Mouse (Mus musculus): ENCODE results near the gene Alg14.

Alg14 gene

DNA sequence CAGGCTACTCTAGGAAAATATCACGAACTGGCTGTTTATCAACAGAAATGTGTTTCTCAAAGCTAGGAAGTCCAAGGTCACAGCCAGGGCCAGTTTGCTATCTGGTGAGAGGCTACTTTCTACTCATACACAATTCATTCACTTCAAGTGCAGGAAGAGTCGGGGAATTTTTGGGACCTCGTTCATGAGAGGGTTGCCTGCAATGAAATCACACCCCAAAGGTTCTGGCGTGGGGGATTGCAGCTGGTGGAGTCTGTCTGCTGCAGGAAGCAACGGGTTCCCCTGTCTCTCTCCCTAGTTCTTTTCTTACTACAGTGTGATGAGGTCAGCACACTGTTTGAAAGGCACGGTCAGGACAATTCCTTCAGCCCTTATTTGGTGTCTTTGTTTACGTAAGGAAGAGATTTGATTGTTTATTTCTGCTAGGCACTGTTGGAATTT is 48.8 kb downstream of the Alg14 start:
- DNase-seq, result no peak

DNA sequence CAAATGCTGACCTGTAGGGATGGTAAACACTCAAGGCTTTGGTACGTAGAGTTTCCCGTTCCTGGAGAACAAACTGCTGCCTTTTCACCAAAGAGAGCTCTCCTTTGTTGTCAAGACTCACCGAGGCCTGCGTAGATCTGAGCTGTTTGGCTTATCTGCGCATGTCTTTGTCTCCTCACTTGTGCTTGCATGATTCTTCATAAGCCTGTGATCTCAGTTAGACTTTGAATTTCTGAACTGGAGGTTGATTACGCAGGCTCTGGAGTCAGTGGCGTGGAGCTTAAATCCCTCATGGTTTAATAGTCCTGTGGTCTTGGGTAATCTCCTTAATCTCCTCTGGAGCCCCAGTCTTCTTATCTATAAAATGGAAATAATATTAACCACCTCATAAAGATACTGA is 51.7 kb downstream of the Alg14 start:
- no peak for DNase-seq

DNA sequence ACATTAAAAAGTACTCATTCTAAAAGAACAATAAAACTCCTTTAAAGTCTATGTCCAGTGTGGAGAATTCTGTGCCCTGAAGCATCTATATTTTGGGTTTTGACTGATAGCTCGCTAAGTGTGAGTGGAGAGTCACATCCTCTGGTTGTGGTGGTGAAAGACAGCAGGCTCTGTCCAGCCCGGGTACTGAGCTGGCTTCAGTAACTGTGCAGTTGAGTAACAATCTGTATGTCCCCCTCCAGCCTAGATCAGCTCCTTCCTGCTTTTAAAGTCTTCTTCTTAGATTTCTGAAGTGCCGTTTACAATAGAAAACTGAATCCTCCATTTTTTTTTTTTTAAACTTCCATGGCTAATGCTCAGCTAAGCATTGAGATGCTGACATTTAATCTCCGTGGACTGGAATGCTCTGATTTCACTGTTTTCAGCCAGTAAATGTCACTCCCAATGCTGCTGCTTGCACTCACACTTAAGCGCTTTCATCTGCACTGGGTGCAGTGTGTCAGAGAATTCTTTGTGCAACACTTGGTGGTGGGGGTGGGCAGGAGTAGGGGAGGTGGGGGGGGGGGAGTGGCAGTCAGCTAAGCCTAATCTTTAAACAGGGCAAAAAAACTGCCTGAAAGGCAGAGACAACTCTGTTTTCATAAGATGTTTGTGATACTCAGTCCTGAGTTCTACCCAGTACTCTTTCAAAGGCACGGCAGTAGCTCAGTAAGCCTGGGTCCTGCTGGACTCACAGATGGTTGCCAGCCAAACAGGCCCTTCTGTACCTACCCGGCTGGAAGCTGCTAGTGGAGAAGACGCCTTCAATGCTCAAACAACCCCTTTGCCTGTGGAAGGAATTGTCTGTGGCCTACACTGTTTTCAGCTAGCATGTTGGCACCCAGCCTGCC is 52.7 kb downstream of the Alg14 start:
- DNase-seq, result peak in 1 of 2 experiments; percentile 45

DNA sequence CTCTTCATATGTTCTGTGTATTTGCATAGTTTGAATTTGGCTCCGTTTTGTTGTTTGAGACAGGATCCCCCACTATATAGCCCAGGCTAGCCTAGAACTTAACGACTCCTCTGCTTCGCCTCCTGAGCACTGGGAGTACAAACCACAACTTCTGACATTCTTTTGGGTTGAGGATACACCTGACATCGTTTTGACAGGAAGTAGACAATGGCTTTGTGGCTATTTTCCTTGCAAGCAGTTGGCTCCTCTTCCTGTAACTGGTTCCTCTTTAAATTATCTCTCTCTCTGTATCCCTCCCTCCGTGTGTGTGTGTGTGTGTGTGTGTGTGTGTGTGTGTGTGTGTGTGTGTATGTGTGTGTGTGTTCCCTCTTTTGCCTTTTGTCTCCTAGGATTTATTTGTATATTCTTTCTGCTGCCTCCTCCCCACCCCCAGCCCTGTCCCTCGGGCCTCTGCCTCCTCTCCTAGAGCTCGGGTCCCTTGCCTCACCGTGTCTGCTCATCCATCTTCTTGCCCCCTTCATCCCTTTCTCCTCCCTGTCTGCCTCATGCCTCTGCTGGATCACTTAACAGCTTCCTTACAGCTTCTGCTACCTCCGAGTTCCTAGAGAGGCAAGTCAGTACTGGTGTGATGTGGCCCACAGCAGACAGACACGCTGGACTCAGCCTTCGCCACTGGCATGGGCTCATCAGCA is 53.5 kb downstream of the Alg14 start:
- DNase-seq, result peak; percentile 52 to 63

DNA sequence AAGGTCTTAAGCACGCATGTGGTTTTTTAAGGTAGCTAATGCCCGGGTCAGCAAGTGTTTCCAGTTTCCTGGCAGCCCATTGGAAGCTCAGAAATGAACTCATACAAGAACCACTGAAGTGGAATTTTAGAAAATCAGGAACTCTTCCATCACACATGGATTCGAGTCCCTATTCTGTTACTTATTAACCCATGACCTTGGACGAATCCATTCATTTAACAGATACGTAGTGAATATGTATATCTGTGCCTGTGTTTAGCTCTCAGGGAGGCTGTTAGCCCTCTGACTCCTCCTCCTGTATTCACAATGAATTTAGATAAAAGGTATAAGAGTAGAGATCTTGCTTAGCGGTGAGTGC is 54.0 kb downstream of the Alg14 start:
- DNase-seq, result no peak

DNA sequence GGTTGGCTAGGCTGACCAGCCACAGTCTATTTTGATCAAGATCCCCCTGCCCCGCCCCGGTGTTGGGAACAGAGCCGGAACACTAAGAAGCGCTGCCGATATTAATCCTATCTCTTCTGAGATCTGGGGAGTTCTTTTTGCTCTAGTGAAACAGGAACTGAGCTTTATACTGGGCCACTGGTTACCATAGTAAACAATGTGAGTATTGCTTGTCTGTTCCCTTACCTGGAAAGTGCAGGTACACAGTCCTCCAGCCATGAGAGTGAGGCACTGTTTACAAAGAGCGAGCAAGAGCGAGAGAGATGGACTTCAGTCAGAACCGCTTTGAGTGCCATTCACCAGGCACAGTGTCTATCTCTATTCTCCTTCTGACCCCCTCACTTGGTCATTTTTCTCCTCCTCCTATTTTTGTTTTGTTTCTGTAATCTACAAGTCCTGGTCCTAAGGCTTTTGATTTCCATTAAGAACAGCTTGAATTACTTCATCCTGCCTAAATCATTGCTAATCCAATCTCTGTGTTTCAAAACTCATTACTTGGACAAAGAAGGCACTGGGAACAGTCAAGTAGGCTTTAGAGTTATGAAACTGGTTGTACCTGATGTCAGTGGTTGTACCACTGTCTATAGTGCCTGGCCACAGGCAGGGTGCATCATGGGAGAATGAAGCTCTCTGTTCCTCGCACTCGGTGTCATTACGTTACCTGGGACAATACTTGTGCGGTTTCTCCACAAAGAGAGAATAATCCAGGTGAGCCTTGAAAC is 55.1 kb downstream of the Alg14 start:
- DNase-seq, result peak in 1 of 2 experiments; percentile 25

DNA sequence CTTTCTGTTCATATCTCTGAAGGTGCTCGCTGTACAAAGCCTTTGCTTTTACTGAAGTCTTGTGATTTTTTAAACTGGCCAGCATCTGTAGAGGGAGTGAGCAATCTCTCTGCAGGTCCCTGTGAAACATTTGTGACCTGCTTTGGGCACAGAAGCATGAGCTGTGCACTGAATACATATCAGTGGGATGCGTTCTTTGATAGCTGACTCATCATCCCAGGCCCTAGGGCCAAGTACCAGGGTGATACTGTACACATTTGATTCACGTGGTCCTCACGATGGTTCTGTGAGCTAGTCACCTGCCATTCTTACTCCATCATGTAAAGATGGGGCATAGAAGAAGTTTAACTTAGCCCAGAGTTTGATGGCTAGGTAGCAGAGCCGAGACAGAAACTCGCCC is 57.2 kb downstream of the Alg14 start:
- no peak for DNase-seq

DNA sequence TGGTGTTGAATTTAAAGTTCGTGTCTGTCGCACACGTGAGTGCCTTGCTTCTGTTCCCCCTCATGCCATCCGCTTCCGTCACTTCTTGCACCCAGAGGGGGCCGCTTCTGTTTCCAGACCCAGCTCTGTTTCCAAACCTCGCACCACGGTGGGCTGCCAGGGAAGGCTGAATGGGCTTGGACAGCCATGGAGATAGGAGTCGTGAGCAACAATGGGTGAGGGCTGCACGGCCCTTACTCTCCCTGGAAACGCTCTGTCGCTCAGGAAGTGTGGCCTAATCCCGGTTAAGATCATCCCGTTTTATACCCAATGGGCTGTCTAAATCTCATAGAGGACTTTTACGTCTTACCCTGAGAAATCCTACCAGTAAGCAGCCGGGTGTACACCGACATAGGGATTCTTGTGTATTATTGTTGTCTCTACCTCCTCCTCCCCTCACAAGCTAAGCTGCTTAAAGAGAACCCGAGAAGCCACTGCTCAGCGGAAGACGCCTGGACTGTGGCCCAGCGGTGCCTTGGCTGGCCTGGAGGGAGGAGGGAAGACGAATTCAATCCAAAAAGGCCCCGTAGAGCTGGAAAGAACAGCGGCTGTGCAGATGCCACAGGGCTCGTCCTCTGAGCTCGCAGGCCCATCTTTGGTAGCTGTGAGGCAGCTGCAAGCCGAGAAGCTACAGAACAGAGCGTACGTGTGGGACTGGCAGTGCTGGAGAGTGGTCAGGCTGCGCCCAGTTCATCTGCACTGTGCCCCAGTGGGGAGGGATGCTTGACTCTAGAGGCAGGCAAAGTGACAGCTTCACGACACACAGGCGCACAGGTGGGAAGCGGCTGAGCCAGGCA is 58.0 kb downstream of the Alg14 start:
- no peak for DNase-seq

DNA sequence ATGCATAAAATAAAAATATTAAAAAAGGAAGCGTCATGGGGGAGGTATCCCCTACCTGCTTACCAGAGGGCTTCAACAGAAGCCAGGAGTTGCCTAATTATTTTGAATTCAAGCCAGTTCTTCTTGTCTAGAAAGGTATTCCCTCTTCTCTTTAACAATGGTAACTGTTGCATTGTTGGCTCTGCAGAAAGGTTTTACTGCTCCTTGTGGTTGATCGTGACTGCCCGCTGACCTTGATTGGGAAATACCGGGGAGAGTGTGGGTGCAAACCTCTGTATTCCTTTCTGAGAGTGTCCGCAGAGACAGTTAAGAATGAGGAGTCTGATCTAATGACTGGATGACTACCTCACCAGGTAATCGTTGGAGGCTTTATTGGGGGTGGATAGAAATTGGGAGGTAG is 59.7 kb downstream of the Alg14 start:
- DNase-seq, result no peak

DNA sequence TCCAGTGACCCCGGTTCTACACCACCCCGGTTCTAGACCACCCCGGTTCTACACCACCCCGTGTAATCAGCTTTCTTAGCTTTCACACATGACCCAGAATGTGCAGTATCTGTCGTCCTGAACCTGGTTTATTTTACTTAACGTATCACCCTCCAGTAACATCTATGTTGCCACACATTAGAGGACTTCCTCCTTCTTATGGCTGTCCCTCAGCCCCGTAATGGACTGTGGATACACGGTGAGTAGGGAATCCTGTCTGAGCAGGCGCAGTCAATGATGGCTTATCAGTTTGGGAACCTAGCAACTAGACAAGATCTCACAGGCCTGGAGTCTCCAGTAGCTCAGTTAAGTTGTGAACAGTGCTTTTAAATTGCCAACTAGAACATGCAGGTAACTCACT is 62.7 kb downstream of the Alg14 start:
- DNase-seq, result no peak

DNA sequence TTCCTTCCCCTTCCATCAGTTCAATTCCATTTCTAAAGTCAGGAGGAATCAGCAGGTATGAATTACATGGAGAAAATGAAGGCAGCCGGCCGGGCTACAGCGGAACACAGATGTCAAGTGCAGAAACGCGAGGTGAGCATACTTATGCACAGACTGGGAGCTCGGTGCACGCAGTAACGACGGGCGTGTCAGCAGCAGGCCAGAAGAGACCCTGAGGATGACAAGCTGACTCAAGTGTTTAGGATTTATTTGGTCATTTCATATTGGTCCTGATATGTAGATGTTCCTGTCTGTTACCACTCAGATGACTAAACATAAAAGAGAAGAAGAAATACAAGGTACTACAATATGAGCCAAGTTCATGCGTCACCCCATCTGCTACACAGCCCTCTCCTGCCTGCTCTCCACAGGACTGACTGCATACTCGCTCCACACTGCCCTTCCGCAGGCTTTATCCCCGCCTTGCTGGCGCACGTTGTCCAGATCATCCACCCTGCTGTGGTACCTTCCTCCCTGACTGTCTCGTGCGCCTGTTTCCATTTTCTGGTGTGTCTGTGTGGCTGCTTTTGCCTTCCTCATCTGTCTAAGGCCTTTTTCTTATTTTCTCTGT is 63.4 kb downstream of the Alg14 start:
- no peak for DNase-seq

DNA sequence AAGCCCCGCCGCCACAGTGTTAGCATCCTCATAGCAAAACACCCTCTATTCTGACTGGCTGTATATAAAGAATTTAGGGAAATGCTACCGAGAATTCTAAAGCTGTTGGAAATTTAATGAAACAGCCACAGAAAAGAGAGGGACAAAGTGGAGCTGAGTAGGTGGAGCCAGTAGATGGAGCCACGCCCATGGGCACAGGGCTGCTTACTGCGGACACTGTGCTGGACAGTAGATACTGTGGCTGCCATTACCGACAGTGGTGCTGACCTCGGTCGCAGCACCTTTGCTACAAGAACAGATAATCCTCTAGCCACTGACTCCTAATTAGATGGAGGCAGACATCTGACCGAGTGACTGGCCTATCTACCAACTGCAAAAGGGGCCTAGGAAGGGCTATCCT is 64.0 kb downstream of the Alg14 start:
- no peak for DNase-seq

DNA sequence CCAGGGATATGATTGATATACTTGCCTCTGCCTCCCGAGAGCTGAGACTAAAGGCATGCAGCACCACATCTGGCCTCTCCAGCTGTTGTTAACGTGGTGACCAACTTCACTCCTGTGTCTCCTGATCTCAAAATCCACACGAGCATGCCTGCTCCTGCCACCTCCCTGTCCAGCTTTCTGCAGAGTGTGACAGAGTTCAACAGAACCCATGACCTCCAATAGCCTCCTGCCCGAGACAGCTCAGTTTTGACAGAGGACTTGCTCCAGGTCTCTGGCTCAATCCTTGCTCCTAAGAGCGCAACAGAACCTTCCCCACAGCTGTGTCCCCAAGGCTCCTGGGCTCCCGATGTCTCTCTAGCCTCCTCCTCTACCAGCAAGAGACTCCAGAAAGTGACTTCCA is 64.5 kb downstream of the Alg14 start:
- DNase-seq, result no peak

DNA sequence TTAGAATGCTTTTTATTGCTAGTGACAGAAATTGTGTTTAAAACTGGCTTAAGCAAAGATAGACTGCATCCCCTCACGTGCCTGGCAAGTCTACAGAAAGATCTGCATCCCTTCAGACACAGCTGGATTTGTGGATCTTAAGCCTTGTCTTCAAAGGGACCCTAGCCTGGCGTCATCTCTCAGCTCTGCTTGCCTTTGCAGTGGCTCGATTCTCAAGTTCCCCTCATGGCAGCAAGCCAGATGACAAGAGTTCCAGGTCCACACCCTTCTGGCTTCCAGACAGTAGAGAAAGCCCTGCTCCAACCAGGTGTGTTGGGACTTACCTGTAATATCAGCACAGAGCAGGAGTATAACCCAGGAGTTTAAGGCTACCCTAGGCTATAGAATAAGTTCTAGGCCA is 65.5 kb downstream of the Alg14 start:
- no peak for DNase-seq

DNA sequence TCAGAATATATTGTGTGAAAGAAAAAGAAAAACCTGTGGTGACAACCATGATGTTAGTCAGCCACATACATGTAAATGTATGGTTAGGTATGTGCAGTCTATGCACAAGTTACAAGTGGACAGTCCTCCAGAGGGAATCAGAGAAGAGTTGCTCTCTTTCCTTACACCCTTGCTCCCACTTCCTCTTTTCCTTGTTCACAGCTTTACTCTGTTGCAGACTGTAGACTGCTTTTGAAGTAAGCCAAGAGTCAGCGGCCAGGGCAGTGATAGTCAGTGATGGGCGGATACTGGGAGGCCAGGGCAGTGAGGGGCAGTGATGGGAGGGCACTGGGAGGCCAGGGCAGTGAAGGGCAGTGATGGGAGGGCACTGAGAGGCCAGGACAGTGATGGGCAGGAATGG is 66.7 kb downstream of the Alg14 start:
- no peak for DNase-seq

DNA sequence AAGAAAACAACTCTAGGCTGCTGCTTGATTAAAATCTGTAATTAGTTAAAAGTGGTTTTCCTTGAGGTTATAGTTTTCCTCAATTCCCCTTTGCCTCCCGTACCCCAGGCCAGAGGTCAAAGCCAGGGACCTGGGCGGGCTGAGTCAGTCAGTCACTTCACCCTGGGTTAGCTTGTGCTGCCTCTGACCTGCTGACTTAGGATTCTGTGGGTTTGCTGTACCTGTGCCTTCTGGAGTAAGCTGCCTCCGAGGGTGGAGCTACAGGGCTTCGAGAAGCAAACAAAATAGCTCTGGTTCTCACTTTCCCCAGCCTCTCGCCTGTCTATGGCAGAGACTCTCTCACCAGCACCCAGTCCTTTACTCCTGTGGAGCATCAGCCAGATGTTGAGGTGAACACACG is 67.3 kb downstream of the Alg14 start:
- DNase-seq, result no peak

DNA sequence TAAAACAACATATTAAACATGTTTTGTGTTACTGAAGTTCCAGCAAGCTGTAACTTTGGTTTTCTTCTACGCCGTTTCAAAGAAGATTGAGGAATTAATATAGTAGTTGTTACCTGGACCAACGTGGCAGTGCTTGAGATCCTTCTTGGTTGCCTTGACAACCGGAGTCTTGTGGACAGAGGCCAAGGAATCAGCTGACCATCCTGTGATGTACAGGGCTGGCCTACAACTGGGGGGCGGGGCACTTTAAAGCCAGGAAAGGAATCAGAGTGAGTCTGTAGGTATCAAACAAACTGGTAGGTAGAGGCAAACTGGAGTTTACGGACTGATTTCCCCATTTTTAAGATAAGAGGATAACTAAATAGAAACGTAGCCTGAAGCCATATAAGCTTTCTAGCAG is 67.7 kb downstream of the Alg14 start:
- DNase-seq, result no peak

DNA sequence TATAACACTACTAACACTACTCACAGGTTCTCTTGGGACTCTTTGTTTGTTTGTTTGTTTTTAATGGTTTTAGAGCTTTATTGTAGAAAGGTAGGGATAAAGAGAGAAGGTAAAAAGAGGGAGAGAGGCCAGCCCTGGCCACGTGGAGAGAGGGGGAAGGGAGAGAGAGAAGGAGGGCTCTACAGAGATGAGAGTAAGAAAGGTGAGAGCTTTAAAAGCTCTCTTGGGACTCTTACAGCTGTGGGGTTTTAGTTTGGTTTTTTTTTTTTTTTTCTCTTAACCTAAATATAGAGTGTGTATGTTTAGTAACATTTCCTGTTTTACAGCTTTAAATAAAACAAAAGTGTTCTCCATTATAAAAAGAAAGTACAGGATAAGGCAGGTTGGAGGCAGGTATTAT is 70.4 kb downstream of the Alg14 start:
- DNase-seq, result no peak

DNA sequence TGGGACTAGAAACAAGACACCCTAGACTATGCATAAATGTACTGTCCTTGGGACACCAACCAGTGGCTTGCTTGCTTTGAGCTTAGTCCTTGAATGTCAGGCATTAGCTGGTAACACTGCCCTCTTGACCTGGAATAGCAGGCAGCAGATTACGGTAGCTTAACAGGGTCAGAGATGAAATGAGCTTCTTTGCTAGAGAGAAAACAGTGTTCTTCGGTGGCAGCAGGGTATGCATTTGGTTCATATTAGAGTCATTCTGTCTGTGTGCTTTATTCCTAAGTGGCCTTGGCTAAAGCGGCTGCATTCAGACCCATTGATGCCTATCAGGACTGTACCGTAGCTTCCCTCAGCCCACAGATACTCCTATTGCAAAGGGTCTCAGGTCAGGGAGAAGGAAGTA is 72.8 kb downstream of the Alg14 start:
- DNase-seq, result no peak

DNA sequence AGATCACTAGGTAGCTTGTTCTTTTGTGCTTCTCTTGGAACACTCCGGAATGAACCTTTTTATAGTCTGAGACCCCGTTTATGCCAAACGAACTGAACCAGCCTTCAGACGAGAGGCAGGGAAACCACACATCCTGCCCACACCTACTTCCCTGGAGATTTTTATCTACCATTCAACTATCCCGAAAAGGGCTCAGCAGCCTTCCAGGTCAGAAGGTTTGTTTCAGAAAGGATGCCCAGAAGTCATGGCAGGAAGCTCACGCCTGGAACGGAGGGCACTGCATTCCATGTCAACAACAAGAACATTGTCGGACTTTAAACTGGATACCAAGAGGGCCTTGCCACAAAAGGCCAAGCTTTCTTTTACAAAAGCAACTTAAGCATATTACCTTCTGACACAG is 73.6 kb downstream of the Alg14 start:
- DNase-seq, result no peak

DNA sequence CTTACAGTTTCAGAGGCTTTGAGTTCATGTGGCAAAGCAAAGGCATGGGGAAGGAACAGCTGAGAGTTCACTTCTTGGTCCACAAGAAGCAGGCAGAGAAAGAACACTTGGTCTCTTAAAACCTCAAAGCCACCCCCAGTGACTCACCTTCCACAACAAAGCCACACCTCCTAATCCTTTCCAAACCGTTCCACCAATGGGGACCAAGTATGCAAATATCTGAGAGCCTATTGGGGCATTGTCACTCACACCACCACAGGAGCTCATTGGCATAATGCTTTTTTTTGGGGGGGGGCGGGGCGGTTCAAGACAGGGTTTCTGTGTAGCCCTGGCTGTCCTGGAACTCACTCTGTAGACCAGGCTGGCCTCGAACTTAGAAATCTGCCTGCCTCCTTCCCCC is 77.0 kb downstream of the Alg14 start:
- peak; percentile 37 to 41 for DNase-seq

DNA sequence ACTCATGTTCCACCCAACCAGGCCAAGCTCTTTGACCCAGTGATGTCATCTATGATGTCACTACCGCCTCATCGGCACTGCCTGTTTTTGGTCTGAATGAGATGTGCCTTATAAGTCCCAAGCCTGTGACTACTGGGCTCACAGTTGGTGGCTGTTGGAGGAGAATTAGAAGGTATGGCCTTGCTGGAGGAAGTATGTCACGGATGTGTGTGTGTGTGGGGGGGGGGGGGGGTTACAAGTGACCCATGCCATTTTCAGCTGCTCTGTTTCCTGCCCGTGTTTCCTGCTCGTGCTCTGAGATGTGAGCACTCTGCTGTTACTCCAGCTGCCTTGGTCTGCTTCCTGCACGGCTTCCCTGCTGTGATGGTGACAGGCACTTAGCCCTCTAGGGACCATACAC is 77.9 kb downstream of the Alg14 start:
- DNase-seq, result peak; percentile 80 to 83

Measured in B cell, adult 2 months (primary cell).